Mouse (Mus musculus): ENCODE measurements around the gene Mbd5.
A peak's percentile ranks its signal among the peaks of the same experiment; 100 is the strongest.

The Mbd5 gene

DNA sequence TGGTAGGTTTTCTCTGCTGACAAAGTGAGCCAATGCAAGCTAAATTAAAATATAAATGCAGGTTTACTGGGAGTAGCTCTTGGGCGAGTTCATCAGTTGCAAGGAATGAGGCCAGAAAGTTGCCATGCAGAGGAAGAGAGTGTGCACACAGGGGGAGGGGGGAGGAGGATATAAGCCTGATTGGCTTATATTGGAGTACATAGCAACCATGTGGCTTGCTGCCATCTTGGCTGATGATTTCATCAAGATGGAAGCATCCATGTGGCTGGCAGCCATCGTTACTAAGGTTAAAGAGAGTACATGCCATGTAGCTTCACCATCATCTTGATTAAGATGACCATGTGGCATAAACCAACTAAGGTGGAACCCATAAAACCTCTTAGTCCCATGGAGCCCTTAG, 395.0 kb downstream of the Mbd5 start:
- DNase-seq (ENCODE audit: low read depth, low spot score): no peak

GRCm38 (mm10) chr2:49345786-49346185, 396.5 kb downstream of the Mbd5 start:
- no peak for DNase-seq (ENCODE audit: low read depth, low spot score)

GRCm38 (mm10) chr2:49349813-49350212, 400.5 kb downstream of the Mbd5 start:
- no peak for DNase-seq (ENCODE audit: low read depth, low spot score)

GRCm38 (mm10) chr2:49350852-49351251, 401.5 kb downstream of the Mbd5 start:
- DNase-seq (ENCODE audit: low read depth, low spot score): no peak

DNA sequence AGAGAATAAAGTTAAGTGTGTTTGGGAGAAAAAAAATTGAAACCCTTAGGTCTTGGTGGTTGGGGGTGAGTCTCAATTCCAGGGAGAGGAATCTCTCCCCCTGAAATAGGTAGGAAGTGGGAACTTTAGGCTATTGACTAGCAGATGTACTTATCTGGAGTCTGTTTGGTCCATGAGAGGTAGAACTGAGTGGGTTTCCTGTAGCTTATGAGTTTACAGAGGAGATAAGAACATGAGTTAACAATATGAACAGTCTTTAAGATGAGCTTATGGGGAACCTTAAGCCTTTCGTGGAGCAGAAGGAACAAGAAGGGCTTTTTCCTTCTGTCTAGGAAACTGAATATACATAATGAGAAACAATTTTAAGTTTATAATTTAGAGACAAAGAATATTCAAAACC, 404.8 kb downstream of the Mbd5 start:
- no peak for DNase-seq (ENCODE audit: low read depth, low spot score)

DNA sequence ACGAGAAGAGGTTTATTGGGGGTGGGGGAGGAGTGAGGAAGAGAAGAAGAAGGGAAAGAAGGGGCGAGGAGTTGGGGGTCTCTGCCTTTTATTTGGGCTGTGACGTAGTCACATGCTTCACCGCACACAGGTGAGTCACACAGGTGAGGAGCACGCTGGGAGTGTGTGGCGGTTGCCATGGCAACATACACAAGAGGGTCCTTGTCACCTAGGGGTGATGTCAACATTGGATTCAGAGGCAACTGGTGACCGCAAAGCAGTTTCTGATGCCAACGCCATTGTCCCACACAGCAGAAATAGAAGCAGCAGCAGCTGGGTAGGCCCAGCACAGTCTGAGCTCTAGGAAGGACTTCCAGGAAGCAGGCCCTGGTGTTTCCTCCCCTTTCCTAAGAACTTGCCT, 406.6 kb downstream of the Mbd5 start:
- no peak for DNase-seq (ENCODE audit: low read depth, low spot score)

- DNase-seq (ENCODE audit: low read depth, low spot score): no peak
Measured at GRCm38 (mm10) chr2:49358128-49358814, 409.0 kb downstream of the Mbd5 start.

DNA sequence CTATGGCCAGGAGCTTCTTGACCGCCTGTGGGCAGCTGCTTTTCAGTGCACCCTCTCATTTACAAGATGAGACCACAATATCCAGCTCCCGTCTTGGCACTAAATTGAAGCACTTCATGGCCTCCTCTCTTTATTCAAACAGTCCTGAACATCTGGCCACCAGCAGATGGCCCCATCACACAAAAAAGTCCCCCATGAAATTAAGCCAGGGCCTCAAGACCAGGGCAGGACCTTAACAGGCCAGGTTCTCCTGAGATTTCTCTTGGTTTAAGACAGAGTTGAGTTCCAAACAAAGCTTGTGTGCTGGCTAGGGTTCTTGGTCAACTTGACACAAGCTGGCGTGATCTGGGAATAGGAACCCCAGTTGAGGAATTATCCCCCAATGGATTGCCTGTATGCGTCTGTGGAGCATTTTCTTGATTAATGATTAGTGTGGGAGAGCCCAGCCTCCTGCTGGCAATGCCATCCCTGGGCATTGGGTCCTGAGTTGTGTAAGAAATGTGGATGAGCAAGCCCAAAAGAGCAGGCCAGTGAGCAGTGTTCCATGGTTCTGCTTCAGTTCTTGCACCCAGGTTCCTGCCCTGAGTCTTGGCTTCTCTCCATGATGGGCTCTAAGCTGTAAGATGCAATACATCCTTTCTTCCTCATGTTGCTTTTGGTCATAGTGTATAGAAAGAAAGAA, 409.7 kb downstream of the Mbd5 start:
- DNase-seq (ENCODE audit: low read depth, low spot score): peak; percentile 31

DNA sequence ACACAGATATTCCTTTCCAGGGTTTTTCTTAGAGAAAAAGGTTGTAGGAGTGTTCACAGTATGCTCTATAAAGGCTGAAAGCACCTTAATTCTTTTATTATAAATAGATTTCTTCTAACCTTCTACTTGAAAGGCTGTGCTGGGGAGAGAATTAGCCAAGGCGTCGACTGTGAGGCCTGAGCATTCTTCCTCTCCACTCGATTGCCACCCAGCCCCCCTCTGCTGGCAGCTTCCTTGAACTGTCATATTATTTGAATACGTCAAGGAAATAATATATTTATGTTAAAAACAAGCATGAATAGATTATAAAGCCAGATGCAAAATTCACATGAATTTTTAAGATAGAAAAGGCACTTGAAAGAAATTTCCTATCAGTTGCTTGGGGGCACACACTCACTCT, 410.4 kb downstream of the Mbd5 start:
- no peak for DNase-seq (ENCODE audit: low read depth, low spot score)

DNA sequence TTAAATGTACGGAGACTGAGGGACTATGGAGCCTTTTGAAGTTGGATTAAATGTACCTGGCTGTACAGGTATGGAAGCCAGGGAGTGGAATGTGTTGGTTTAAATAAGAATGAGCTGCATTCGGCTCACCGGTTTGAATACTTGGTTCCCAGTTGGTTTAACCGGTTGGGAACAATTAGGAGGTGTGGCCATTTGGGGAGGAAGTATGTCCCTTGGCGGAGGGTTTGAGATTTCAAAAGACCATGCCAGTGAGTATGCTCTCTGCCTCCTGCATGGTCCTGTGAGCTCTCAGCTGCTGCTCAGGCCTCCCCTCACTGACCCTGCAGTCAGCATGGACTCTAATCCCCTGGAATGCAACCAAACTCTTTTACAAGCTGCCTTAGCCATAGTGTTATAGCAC, 415.2 kb downstream of the Mbd5 start:
- no peak for DNase-seq (ENCODE audit: low read depth, low spot score)

GRCm38 (mm10) chr2:49366878-49367545, 417.7 kb downstream of the Mbd5 start:
- DNase-seq (ENCODE audit: low read depth, low spot score): no peak

DNA sequence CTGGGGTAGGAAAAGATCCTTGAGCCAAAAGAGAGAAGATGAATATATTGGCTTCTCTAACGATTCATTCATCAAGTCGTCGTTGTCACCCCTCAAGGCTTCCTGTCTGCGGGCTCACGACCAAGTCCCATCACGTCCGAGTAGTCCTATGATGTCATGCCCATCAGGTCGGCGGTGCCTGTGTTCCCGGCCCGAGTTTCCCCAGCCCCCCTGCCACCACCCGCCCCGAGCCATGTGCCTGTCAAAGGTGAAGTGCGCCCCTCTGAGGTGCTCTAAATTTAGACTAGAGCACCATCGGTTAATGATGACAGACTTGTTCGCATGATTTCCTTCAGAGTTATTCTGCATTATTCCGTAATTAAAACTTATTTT, 418.2 kb downstream of the Mbd5 start:
- no peak for DNase-seq (ENCODE audit: low read depth, low spot score)

DNA sequence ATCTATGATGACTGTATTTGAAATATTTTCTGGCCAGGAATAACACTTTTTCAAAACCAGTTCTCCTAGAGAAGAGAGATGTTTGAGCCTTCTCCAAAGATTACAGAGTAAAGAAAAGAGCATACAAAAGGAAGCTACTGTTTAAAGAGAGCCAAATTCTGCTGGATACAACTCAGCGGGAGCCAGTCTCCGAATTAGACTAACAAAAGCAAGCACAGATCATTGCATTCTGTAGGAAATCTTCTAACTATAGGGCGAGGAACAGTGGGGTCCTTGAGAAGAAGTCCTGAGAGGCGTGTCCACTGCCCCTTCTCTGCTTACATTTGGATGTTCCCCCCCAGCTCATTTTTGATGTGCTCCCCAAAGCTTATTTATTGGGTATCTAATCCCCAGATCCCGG, 422.3 kb downstream of the Mbd5 start:
- DNase-seq (ENCODE audit: low read depth, low spot score): no peak

DNA sequence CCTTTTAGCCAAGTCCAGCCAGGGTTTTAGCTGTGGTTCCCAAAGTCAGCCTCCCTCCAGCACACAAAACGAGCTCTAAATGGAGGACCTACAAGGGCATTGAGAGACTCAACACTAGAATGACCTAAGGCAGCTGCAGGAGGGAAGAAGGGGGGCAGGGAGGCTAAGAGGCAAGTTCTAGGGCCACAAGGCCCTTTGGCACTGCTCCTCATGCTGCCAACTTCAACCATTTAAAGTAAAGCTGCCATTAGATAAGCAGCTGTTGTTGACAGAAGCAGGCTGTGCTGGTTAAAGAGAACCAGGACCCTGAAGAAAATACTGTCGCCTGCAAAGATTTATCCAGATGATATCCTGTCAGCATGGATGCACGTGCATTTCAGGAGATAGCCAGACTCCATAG, 423.3 kb downstream of the Mbd5 start:
- no peak for DNase-seq (ENCODE audit: low read depth, low spot score)

All from embryo, embryonic 11.5 days (tissue).